Mouse (Mus musculus) limb, embryonic 15.5 days (tissue): ENCODE results near the gene Ppp3r2. TPM values are rescaled to one million over a fixed set of nuclear protein-coding genes. Genes with fewer than 3 reads are reported as not detected.

Experiments
- ATAC-seq: fragments of 200-750 bp; cut with Nextera tagmentation; 2 replicates; pipeline ENCODE4 v1.8.0; 2017; ENCODE audit warnings: low read depth, moderate TSS enrichment; ENCODE audit not compliant: insufficient number of reproducible peaks, low FRiP score, low TSS enrichment
- H3K27ac ChIP-seq: fragments of 300-500 bp; sonication (generic); 2 replicates; pipeline ENCODE4 v1.5.1; 2015; ENCODE audit warnings: moderate library complexity, mild to moderate bottlenecking, inconsistent platforms
- H3K27me3 ChIP-seq: fragments of 300-500 bp; sonication (generic); 2 replicates; pipeline ENCODE4 v1.6.1; 2015; ENCODE audit warnings: inconsistent platforms
- H3K36me3 ChIP-seq: fragments of 300-500 bp; sonication (generic); 2 replicates; pipeline ENCODE4 v1.6.1; 2015; ENCODE audit warnings: inconsistent platforms
- H3K4me1 ChIP-seq: fragments of 300-500 bp; sonication (generic); 2 replicates; pipeline ENCODE4 v1.6.1; 2015; ENCODE audit warnings: inconsistent platforms
- H3K4me2 ChIP-seq: fragments of 300-500 bp; sonication (generic); 2 replicates; pipeline ENCODE4 v1.6.1; 2015; ENCODE audit warnings: mild to moderate bottlenecking, inconsistent platforms
- H3K4me3 ChIP-seq: fragments of 300-500 bp; sonication (generic); 2 replicates; pipeline ENCODE4 v1.5.1; 2015; ENCODE audit warnings: mild to moderate bottlenecking, inconsistent platforms
- H3K9ac ChIP-seq: fragments of 300-500 bp; sonication (generic); 2 replicates; pipeline ENCODE4 v1.6.1; 2015; ENCODE audit warnings: inconsistent platforms
- H3K9me3 ChIP-seq: fragments of 300-500 bp; sonication (generic); 2 replicates; pipeline ENCODE4 v1.6.1; 2016; ENCODE audit warnings: inconsistent platforms
- WGBS: fragments of 180-500 bp; shearing (Covaris S2); methylation state at CpG from one replicate; pipeline ENCODE4 v1.1.7; 2015; 5-methylcytosine and 5-hydroxymethylcytosine counted together
- polyA plus RNA-seq: library from polyadenylated mRNA; unstranded; fragments of >200 nt; fragmentation: Nextera tagmentation; extraction: Ambion mirVana; gene quantifications from 2 replicates; pipeline ENCODE4 v1.2.1, GENCODE M21; 2015

Gene Ppp3r2
- polyA plus RNA-seq, 1 experiment from 2014 or later: 0.09 TPM

DNA sequence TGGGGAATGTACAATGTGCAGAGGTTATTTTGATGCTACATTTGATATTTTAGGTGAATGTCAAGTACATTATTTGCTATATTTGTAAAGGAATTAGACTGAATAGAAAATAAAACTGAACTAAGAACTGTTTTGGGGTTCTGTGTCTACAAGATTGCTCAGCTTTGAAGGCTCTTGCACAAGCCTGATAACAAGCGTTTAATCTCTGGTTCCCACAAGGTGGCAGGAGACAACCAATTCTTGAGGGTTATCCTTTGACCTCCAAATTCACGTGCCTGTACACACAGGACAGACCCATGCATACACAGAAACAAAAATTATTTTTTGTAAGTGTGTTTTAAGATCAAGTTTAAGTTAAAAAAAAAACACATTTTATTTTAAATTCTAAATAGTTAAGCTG lies 41.9 kb downstream of the Ppp3r2 start:
- H3K4me1 ChIP-seq: no peaks in the 10 kb centered on the region
- no peak for ATAC-seq
- H3K9ac ChIP-seq: no peak overlapping the region
- no peaks in the 10 kb centered on the region for H3K9me3 ChIP-seq
- H3K36me3 ChIP-seq: peaks cover 72% of the 10 kb centered on the region
- H3K27me3 ChIP-seq: no peaks in the 10 kb centered on the region
- 74% methylated on average over 2 of the region's 2 CpGs for WGBS
- H3K4me2 ChIP-seq: no peak overlapping the region
- H3K4me3 ChIP-seq: no peak overlapping the region
- no peak overlapping the region for H3K27ac ChIP-seq

- Histone ChIP-seq H3K9me3 (no peaks in the 10 kb centered on the region), H3K4me3 (no peak overlapping the region), H3K27ac (no peak overlapping the region), H3K27me3 (no peaks in the 10 kb centered on the region), H3K9ac (no peak overlapping the region), H3K4me1 (peaks cover 5% of the 10 kb centered on the region), H3K36me3 (peaks cover 68% of the 10 kb centered on the region), H3K4me2 (no peak overlapping the region)
- no peak for ATAC-seq
- 94% methylated on average over 11 of the region's 11 CpGs for whole genome bisulfite sequencing
These were observed 44.0 kb downstream of the Ppp3r2 start for GRCm38 (mm10) chr4:49637821-49638220.

DNA sequence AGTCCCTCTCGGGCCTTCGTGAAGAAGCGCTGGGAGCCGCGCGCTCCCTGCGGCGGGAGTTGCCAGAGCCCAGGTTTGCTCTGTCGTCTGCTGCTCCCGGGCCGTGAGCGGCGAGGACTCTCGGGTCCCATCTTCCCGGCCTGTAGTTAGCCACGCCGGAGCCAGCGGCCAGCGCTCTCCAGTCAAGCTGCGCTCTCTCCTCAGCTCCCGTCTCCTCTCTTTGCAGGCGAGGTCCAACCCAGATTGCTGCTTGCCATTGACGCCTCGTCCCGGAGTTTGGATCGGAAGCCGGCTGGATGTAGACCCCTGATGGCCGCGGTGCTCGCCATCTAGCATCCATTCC lies 49.7 kb downstream of the Ppp3r2 start:
- peak overlapping the region; percentile 73 for H3K4me3 ChIP-seq
- peaks cover 35% of the 10 kb centered on the region for H3K36me3 ChIP-seq
- under 1% methylated on average over 30 of the region's 30 CpGs for WGBS
- peak; percentile 67 for ATAC-seq
- peak overlapping the region; percentile 66 for H3K4me2 ChIP-seq
- H3K27me3 ChIP-seq: no peaks in the 10 kb centered on the region
- H3K9ac ChIP-seq: peak overlapping the region; percentile 68
- H3K9me3 ChIP-seq: no peaks in the 10 kb centered on the region
- H3K27ac ChIP-seq: peak overlapping the region; percentile 92
- H3K4me1 ChIP-seq: peaks cover 7% of the 10 kb centered on the region

GRCm38 (mm10) chr4:49631319-49632138 lies 50.3 kb downstream of the Ppp3r2 start, which contains the start of gene Rnf20:
Gene Rnf20 (plus strand): TSS chr4:49632006.
- Histone ChIP-seq H3K9ac (peak within 1 kb of the TSS; percentile 68), H3K36me3 (peaks cover 29% of the 10 kb centered on the region), H3K27ac (peak within 1 kb of the TSS; percentile 92), H3K9me3 (no peaks in the 10 kb centered on the region), H3K4me2 (peak within 1 kb of the TSS; percentile 66), H3K4me3 (peak within 1 kb of the TSS; percentile 73), H3K4me1 (peaks cover 7% of the 10 kb centered on the region), H3K27me3 (no peaks in the 10 kb centered on the region)
- peak; percentile 96 for ATAC-seq
- 3% methylated on average over 37 of the region's 37 CpGs for WGBS

DNA sequence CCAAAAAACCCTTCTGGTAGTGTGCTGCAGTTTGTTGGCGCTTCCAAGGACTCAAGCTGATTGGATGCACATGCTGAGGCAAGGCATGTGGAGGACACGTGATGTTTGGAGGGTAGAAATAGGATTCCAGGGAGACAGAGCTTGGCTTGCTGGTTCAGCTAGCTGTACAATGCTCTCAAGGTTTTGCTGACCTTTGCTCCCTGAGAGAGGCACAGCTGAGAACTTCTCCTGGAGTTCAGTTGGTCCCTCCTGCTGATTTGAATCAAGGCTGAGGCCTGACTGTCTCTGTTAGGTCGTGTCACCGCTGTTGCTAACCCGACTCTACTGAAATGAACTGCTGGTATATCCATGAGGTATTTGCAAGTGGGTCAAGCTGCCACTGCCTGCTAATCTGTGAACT lies 52.9 kb downstream of the Ppp3r2 start:
- 78% methylated on average over 5 of the region's 5 CpGs for WGBS
- Histone ChIP-seq H3K27me3 (no peaks in the 10 kb centered on the region), H3K4me3 (no peak overlapping the region), H3K4me1 (peaks cover 7% of the 10 kb centered on the region), H3K36me3 (peaks cover 5% of the 10 kb centered on the region; the same call in 1 of the 2 replicates), H3K27ac (no peak overlapping the region), H3K9ac (no peak overlapping the region), H3K9me3 (no peaks in the 10 kb centered on the region), H3K4me2 (no peak overlapping the region)
- no peak for ATAC-seq

Other genes starting within 250 kb of the Ppp3r2 start
- not detected in 2 replicates for gene Acnat1, start 208.1 kb downstream of the Ppp3r2 start, polyA plus RNA-seq
- 0.12 TPM in 1 of 2 replicates, not detected in the other for gene Baat, start 175.5 kb downstream of the Ppp3r2 start, polyA plus RNA-seq
- 72.3 and 72.5 TPM in 2 replicates for gene Mrpl50, start 160.9 kb downstream of the Ppp3r2 start, polyA plus RNA-seq
- 10.1 and 11.2 TPM in 2 replicates for gene Zfp189, start 160.8 kb downstream of the Ppp3r2 start, polyA plus RNA-seq
- 0.20 and 0.86 TPM in 2 replicates for gene Aldob, start 132.5 kb downstream of the Ppp3r2 start, polyA plus RNA-seq
- 38.1 and 39.6 TPM in 2 replicates for gene Tmem246, start 84.1 kb downstream of the Ppp3r2 start, polyA plus RNA-seq
- gene Rnf20, start 50.0 kb downstream of the Ppp3r2 start, polyA plus RNA-seq: 37.0 and 40.0 TPM in 2 replicates
- gene Grin3a, start 163.7 kb upstream of the Ppp3r2 start, polyA plus RNA-seq: 3.7 and 3.8 TPM in 2 replicates